Mouse (Mus musculus) heart, adult 2 months (tissue): Measurements from ENCODE around the gene Depp1. TPM values are rescaled to one million over a fixed set of nuclear protein-coding genes. Genes with fewer than 3 reads are reported as not detected.

Experiments
- DNase-seq, 2 experiments: peaks; one replicate each; pipeline ENCODE4 v3.0.0; 2021
- H3K27ac ChIP-seq: fragments of 200-600 bp; 2 replicates; pipeline ENCODE4 v1.8.1; 2022
- H3K27me3 ChIP-seq: fragments of 200-500 bp; 2 replicates; pipeline ENCODE4 v1.6.1; 2012; ENCODE audit warnings: mild to moderate bottlenecking, low read length, inconsistent platforms, mixed read lengths; ENCODE audit not compliant: control insufficient read depth, insufficient read depth
- H3K36me3 ChIP-seq: fragments of 200-500 bp; 2 replicates; pipeline ENCODE4 v1.6.1; 2012; ENCODE audit warnings: low read length, inconsistent platforms; ENCODE audit not compliant: control insufficient read depth, insufficient read depth
- H3K4me1 ChIP-seq: fragments of 200-500 bp; 2 replicates; pipeline ENCODE4 v1.6.1; 2011; ENCODE audit warnings: low read length; ENCODE audit not compliant: control insufficient read depth, insufficient read depth
- H3K4me3 ChIP-seq: fragments of 200-600 bp; 2 replicates; pipeline ENCODE4 v1.8.1; 2022
- H3K79me2 ChIP-seq: fragments of 200-500 bp; replicated peaks from 2 replicates; pipeline ENCODE4 v1.6.1; 2012; ENCODE audit warnings: mild to moderate bottlenecking, inconsistent platforms, low read length, moderate library complexity, mixed read lengths; ENCODE audit not compliant: control insufficient read depth, insufficient read depth
- H3K9ac ChIP-seq: fragments of 200-500 bp; 2 replicates; pipeline ENCODE4 v1.6.1; 2012; ENCODE audit warnings: low read depth, mild to moderate bottlenecking, control low read depth, inconsistent platforms, low read length, mixed read lengths
- CTCF ChIP-seq: fragments of 200-600 bp; IDR thresholded peaks from 2 replicates; pipeline ENCODE4 v1.8.1; 2022; ENCODE audit warnings: antibody characterized with exemption, mild to moderate bottlenecking, moderate library complexity
- EP300 ChIP-seq: fragments of 200-500 bp; IDR thresholded peaks from 2 replicates; pipeline ENCODE4 v1.6.1; 2011; ENCODE audit warnings: low read depth, low read length, control low read depth; ENCODE audit not compliant: insufficient read depth
- POLR2A ChIP-seq: fragments of 200-500 bp; IDR thresholded peaks from 2 replicates; pipeline ENCODE4 v1.6.1; 2011; ENCODE audit warnings: mild to moderate bottlenecking, low read depth, low read length, control low read depth; ENCODE audit not compliant: insufficient read depth
- WGBS: fragments of 180-500 bp; shearing (Covaris S2); methylation state at CpG from one replicate; pipeline ENCODE4 v1.1.7; 2018; 5-methylcytosine and 5-hydroxymethylcytosine counted together
- intact Hi-C: fragments of 180-260 bp; cut with DNase I; formaldehyde crosslinking; loops from one replicate; pipeline ENCODE4 v1.15.1; 2025
- polyA plus RNA-seq: library from polyadenylated mRNA; depleted of rRNA; stranded (reverse); fragments of >200 nt; gene quantifications from 2 replicates; pipeline ENCODE4 v1.2.3, GENCODE M21; 2012
- total RNA-seq, 2 experiments: library from RNA; stranded (reverse); gene quantifications; 2 replicates each; pipeline ENCODE4 v1.2.3; 2021

Depp1 gene
- total and polyA plus RNA-seq, 3 experiments, result 53.0 to 86.1 (median 53.5) TPM

DNA sequence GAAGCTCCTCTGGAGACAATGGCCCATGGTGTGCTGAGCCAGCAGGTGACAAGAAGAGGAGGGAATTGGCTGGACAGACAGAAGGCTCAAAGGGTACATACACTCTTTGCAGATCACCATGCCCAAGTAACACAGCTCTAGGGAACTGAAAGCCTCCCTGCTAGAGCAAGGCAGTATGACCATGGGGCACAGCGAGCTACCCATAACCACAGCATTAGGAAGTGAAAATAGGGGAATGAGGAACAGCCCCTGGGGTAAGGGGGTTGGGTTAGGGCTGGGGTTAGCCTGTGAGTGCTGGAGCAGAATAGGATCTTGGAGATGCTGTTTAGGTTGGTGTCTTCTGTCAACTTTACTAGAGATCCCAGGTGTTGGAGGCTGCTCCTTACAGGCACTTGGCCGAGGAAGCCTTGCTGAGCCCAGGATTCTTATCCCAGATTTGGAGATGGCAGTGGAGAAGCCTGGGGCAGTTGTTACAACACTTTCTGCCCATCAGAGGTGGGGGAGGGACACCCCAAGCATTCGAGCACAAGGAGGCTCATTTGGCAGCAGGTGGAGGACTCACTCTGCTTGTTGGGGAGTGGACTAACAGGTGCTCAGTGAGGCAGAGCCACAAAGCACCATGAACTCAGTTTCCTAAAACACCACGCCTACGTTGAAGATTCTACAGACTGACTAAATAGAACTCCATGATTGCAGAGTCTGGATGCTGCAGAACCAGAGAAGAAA lies 29.3 kb downstream of the Depp1 start:
- H3K4me1 ChIP-seq, result no peaks in the 10 kb centered on the region
- no peak overlapping the region for H3K9ac ChIP-seq
- no peaks in the 10 kb centered on the region for H3K36me3 ChIP-seq
- no peaks in the 10 kb centered on the region for H3K79me2 ChIP-seq
- DNase-seq, result peak in 1 of 2 experiments; percentile 59
- WGBS, result 75% methylated on average over 5 of the region's 5 CpGs
- intact Hi-C loops, result loop anchor here (2.0 kb wide), 1 partner anchor 13 kb away; no protein-coding TSS in a partner anchor
- TF ChIP-seq POLR2A, result no peak
- no peak for TF ChIP-seq EP300
- TF ChIP-seq CTCF, result no peak
- no peaks in the 10 kb centered on the region for H3K27me3 ChIP-seq
- H3K4me3 ChIP-seq, result no peak overlapping the region
- H3K27ac ChIP-seq, result no peak overlapping the region

DNA sequence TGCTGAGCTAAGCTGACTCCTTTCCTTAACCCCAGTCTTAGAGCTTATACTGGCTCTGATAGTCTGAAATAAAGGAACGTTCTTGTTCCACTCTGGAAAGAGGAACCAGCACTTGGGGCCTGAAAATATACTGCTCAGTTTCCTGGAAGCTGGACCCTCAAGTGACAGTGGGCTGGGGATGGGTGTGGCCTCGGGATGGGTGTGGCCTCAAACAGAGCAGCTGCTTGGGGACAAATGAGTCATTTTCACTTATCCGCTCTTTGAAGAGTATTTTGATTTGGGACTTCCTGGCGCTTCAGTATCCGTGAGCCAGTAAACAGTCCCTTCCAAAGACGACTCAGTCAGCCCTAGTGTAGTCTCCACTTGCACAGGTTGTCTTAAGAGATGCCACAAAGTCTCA lies 31.9 kb downstream of the Depp1 start:
- no peak overlapping the region for H3K27ac ChIP-seq
- intact Hi-C loops, result no loop called here

GRCm38 (mm10) chr6:116693639-116694038 lies 43.2 kb downstream of the Depp1 start:
- no peaks in the 10 kb centered on the region for H3K4me1 ChIP-seq
- 69% methylated on average over 4 of the region's 4 CpGs for WGBS

More for the DNA sequence above, 31.9 kb downstream of the Depp1 start:
- DNase-seq, result peak in 1 of 2 experiments; percentile 82
- Histone ChIP-seq H3K79me2 (no peaks in the 10 kb centered on the region), H3K4me1 (no peaks in the 10 kb centered on the region), H3K9ac (no peak overlapping the region), H3K4me3 (no peak overlapping the region), H3K27me3 (no peaks in the 10 kb centered on the region), H3K36me3 (no peaks in the 10 kb centered on the region)
- TF ChIP-seq POLR2A, result 0 out of 2 replicates have a peak, but pooled peaks have one; percentile 39
- TF ChIP-seq EP300, result no peak
- WGBS, result 33% methylated on average over 6 of the region's 6 CpGs

GRCm38 (mm10) chr6:116694346-116694745 lies 43.9 kb downstream of the Depp1 start:
- WGBS, result 66% methylated on average over 3 of the region's 3 CpGs
- no peak for DNase-seq
- no peaks in the 10 kb centered on the region for H3K79me2 ChIP-seq
- H3K9ac ChIP-seq, result no peak overlapping the region
- no peak overlapping the region for H3K27ac ChIP-seq
- H3K4me1 ChIP-seq, result no peaks in the 10 kb centered on the region
- no peak overlapping the region for H3K4me3 ChIP-seq
- no peaks in the 10 kb centered on the region for H3K27me3 ChIP-seq
- H3K36me3 ChIP-seq, result no peaks in the 10 kb centered on the region
- TF ChIP-seq EP300, result no peak
- no peak for TF ChIP-seq CTCF
- no peak for TF ChIP-seq POLR2A
- intact Hi-C loops, result no loop called here

More at GRCm38 (mm10) chr6:116693639-116694038, 43.2 kb downstream of the Depp1 start:
- Histone ChIP-seq H3K27ac (no peak overlapping the region), H3K27me3 (no peaks in the 10 kb centered on the region), H3K79me2 (no peaks in the 10 kb centered on the region), H3K9ac (no peak overlapping the region), H3K4me3 (no peak overlapping the region), H3K36me3 (no peaks in the 10 kb centered on the region)
- TF ChIP-seq POLR2A, result no peak
- no peak for TF ChIP-seq EP300
- TF ChIP-seq CTCF, result no peak
- intact Hi-C loops, result loop anchor here (2.0 kb wide), 1 partner anchor 15 kb away; no protein-coding TSS in a partner anchor
- no peak for DNase-seq

DNA sequence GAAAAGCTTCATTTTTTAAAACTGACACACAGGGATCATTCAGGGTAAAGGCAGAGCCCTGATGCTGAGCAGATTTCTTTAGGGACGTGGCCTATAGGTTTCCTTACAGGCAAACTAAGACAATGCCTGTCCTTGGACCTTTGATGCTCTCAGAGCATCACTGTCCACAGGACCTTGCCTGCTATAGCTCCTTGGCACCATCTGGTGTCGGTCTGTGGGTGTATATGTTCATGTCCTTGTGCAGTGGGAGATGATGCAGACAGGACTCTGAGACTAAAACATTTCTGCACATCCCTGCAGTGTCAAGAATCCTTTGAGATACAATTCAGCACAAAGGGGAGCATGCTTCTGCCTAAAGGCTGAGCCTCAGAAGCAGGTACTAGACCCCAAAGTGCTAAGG lies 47.0 kb downstream of the Depp1 start:
- Histone ChIP-seq H3K4me1 (no peaks in the 10 kb centered on the region), H3K79me2 (no peaks in the 10 kb centered on the region), H3K27ac (no peak overlapping the region), H3K36me3 (no peaks in the 10 kb centered on the region), H3K27me3 (no peaks in the 10 kb centered on the region), H3K4me3 (no peak overlapping the region), H3K9ac (no peak overlapping the region)
- WGBS, result 43% methylated on average over 2 of the region's 2 CpGs
- TF ChIP-seq CTCF, result peak; percentile 65
- TF ChIP-seq EP300, result 0 out of 2 replicates have a peak, but pooled peaks have one; percentile 33
- no peak for TF ChIP-seq POLR2A
- intact Hi-C loops, result loop anchor here (1.0 to 2.0 kb wide), 4 partner anchors 43 to 279 kb away; no protein-coding TSS in a partner anchor
- DNase-seq, result no peak

DNA sequence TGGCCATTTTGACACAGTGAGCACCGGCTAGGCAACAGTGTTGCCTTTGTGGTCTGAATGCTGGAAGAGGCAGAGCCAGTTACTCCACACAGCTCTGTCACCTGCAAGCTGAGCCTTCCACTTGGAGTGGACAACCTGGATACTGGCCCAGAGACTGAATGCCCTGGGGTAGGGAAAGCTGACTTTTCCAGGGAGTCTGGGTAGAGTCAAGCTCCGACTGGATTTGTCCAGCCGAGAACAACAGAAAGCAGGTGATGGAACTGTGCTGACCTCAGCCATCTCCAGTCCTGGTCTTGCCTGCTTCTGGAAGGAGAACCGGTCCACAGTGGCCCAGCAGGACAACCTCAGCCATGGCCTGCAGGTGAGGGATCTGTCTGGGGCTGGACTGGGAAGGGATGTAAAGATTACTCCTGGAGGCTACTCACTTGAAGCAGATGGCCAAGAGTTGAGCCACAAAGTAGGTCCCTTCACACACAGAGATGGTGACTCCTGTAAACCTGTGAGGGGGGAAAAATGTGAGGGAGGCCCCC lies 47.6 kb downstream of the Depp1 start:
- Histone ChIP-seq H3K79me2 (no peaks in the 10 kb centered on the region), H3K27me3 (no peaks in the 10 kb centered on the region), H3K27ac (no peak overlapping the region), H3K36me3 (no peaks in the 10 kb centered on the region), H3K9ac (no peak overlapping the region), H3K4me1 (no peaks in the 10 kb centered on the region), H3K4me3 (no peak overlapping the region)
- no peak for DNase-seq
- WGBS, result 93% methylated on average over 4 of the region's 4 CpGs
- intact Hi-C loops, result loop anchor here (1.0 to 2.0 kb wide), 4 partner anchors 44 to 279 kb away; no protein-coding TSS in a partner anchor
- TF ChIP-seq EP300, result no peak
- TF ChIP-seq POLR2A, result no peak
- no peak for TF ChIP-seq CTCF
